In genomic region chr2:74933190-74933589, GRCm38 (mm10) we compare ENCODE assay signal across 11 mouse cellular contexts.
A peak's percentile ranks its signal among the peaks of the same experiment; 100 is the strongest.
DNase-seq lines count a peak whose midpoint lies in the region; ATAC-seq and TF ChIP-seq lines count a peak whose summit lies in the region.
"Had no signal": no experiment of that assay in that cellular context is flagged by ENCODE, and none has a peak within 500 bp of the region (broad histone marks: within the 10 kb centered on the region; RNA-seq: fewer than 3 reads in every experiment).

No protein-coding gene starts in this region.

- no peak for TF ChIP-seq CTCF in lung, postnatal 0 days (IDR thresholded peaks at IDR 0.05)

- peak; percentile 37; the same call in 1 of the 2 replicates for ATAC-seq in lung, postnatal 0 days
- ATAC-seq in forebrain, embryonic 13.5 days, result no peak
- no peak for ATAC-seq in hindbrain, embryonic 14.5 days (ENCODE audit: low FRiP score)

- intact Hi-C loops in heart, postnatal 25 days (cut with DNase I), result no loop called here

- H3K27me3 ChIP-seq in lung, postnatal 0 days (replicated peaks; ENCODE audit: insufficient read depth, low read length), result no peaks in the 10 kb centered on the region
- H3K27me3 ChIP-seq in forebrain, embryonic 13.5 days, result no peaks in the 10 kb centered on the region
- H3K27me3 ChIP-seq in hindbrain, embryonic 14.5 days (ENCODE audit: control insufficient read depth, insufficient read depth, low read length), result no peaks in the 10 kb centered on the region
- H3K27me3 ChIP-seq: embryonic facial prominence, embryonic 12.5 days; midbrain, embryonic 12.5 days had no signal

- H3K9me3 ChIP-seq in lung, postnatal 0 days (ENCODE audit: low read length), result no peaks in the 10 kb centered on the region
- no peaks in the 10 kb centered on the region for H3K9me3 ChIP-seq in forebrain, embryonic 13.5 days (replicated peaks)
- no peaks in the 10 kb centered on the region for H3K9me3 ChIP-seq in hindbrain, embryonic 14.5 days (ENCODE audit: control insufficient read depth, low read length)
- H3K9me3 ChIP-seq: embryonic facial prominence, embryonic 12.5 days; midbrain, embryonic 12.5 days had no signal

- TF ChIP-seq EP300 in lung, postnatal 0 days (IDR thresholded peaks at IDR 0.05), result 0 out of 2 replicates have a peak, but pooled peaks have one; percentile 46

- WGBS in lung, postnatal 0 days, result 18% methylated on average over 8 of the region's 8 CpGs
- WGBS in forebrain, embryonic 13.5 days, result 51% methylated on average over 8 of the region's 8 CpGs
- WGBS in hindbrain, embryonic 14.5 days, result 44% methylated on average over 8 of the region's 8 CpGs

- H3K36me3 ChIP-seq in lung, postnatal 0 days (ENCODE audit: insufficient read depth, low read length), result no peaks in the 10 kb centered on the region
- no peaks in the 10 kb centered on the region for H3K36me3 ChIP-seq in forebrain, embryonic 13.5 days (ENCODE audit: poor library complexity, severe bottlenecking)
- no peaks in the 10 kb centered on the region for H3K36me3 ChIP-seq in hindbrain, embryonic 14.5 days (replicated peaks; ENCODE audit: control insufficient read depth, insufficient read depth)
- H3K36me3 ChIP-seq: embryonic facial prominence, embryonic 12.5 days; midbrain, embryonic 12.5 days had no signal

- peak; percentile 5 for DNase-seq in adrenal gland, adult 8-10 months
- DNase-seq in adrenal gland, adult 18-20 months (ENCODE audit: low spot score in 2 of 2), result no peak
- DNase-seq in adrenal gland, postnatal 36 days, result peak; percentile 29
- DNase-seq in heart, postnatal 25 days (ENCODE audit: low spot score), result peak; percentile 29
- peak; percentile 50 for DNase-seq in lung, postnatal 0 days (ENCODE audit: low spot score)
- no peak for DNase-seq in cerebellum, postnatal 4 days (ENCODE audit: low spot score in 2 of 2)
- DNase-seq in hindbrain, embryonic 14.5 days (ENCODE audit: low spot score), result no peak
- DNase-seq: layer of hippocampus, postnatal 36 days had no signal

- H3K4me2 ChIP-seq in lung, postnatal 0 days (replicated peaks; ENCODE audit: low read depth, low read length), result no peak overlapping the region
- no peak overlapping the region for H3K4me2 ChIP-seq in forebrain, embryonic 13.5 days
- H3K4me2 ChIP-seq in hindbrain, embryonic 14.5 days (replicated peaks), result no peak overlapping the region
- H3K4me2 ChIP-seq: embryonic facial prominence, embryonic 12.5 days; midbrain, embryonic 12.5 days had no signal

- no peak overlapping the region for H3K27ac ChIP-seq in lung, postnatal 0 days (ENCODE audit: low read length)
- no peak overlapping the region for H3K27ac ChIP-seq in forebrain, embryonic 13.5 days
- no peak overlapping the region for H3K27ac ChIP-seq in hindbrain, embryonic 14.5 days
- H3K27ac ChIP-seq: embryonic facial prominence, embryonic 12.5 days; midbrain, embryonic 12.5 days had no signal

- no peak overlapping the region for H3K4me3 ChIP-seq in lung, postnatal 0 days (ENCODE audit: low read depth, low read length)
- no peak overlapping the region for H3K4me3 ChIP-seq in forebrain, embryonic 13.5 days
- H3K4me3 ChIP-seq in hindbrain, embryonic 14.5 days (replicated peaks; ENCODE audit: low read length), result no peak overlapping the region
- H3K4me3 ChIP-seq: embryonic facial prominence, embryonic 12.5 days; midbrain, embryonic 12.5 days had no signal

- H3K4me1 ChIP-seq in lung, postnatal 0 days (ENCODE audit: insufficient read depth, low read depth, low read length), result peaks cover 4% of the 10 kb centered on the region; the same call in 1 of the 2 replicates
- no peaks in the 10 kb centered on the region for H3K4me1 ChIP-seq in forebrain, embryonic 13.5 days
- peaks cover 9% of the 10 kb centered on the region; the same call in 1 of the 2 replicates for H3K4me1 ChIP-seq in hindbrain, embryonic 14.5 days (replicated peaks; ENCODE audit: control insufficient read depth, insufficient read depth, low read length)
- H3K4me1 ChIP-seq: midbrain, embryonic 12.5 days had no signal

- H3K9ac ChIP-seq in lung, postnatal 0 days (replicated peaks; ENCODE audit: low read depth), result no peak overlapping the region
- no peak overlapping the region for H3K9ac ChIP-seq in forebrain, embryonic 13.5 days
- H3K9ac ChIP-seq in hindbrain, embryonic 14.5 days, result no peak overlapping the region
- H3K9ac ChIP-seq: embryonic facial prominence, embryonic 12.5 days; midbrain, embryonic 12.5 days had no signal

Comparison
In these comparisons a context has a peak if more than half of its experiments do, and no peak if none do; other contexts are left out.
1. DNase-seq: peak in adrenal gland, adult 8-10 months (single experiment), adrenal gland, postnatal 36 days (2 of 2), heart, postnatal 25 days (single experiment) and lung, postnatal 0 days (single experiment); none in adrenal gland, adult 18-20 months (0 of 2), cerebellum, postnatal 4 days (0 of 2) and hindbrain, embryonic 14.5 days (single experiment).